Mouse (Mus musculus) heart, adult 2 months (tissue): ENCODE results near the gene Ylpm1.

Experiments
- CTCF ChIP-seq: fragments of 200-600 bp; IDR thresholded peaks from 2 replicates; pipeline ENCODE4 v1.8.1; 2022; ENCODE audit warnings: antibody characterized with exemption, mild to moderate bottlenecking, moderate library complexity
- EP300 ChIP-seq: fragments of 200-500 bp; IDR thresholded peaks from 2 replicates; pipeline ENCODE4 v1.6.1; 2011; ENCODE audit warnings: low read depth, low read length, control low read depth; ENCODE audit not compliant: insufficient read depth
- POLR2A ChIP-seq: fragments of 200-500 bp; IDR thresholded peaks from 2 replicates; pipeline ENCODE4 v1.6.1; 2011; ENCODE audit warnings: mild to moderate bottlenecking, low read depth, low read length, control low read depth; ENCODE audit not compliant: insufficient read depth

DNA sequence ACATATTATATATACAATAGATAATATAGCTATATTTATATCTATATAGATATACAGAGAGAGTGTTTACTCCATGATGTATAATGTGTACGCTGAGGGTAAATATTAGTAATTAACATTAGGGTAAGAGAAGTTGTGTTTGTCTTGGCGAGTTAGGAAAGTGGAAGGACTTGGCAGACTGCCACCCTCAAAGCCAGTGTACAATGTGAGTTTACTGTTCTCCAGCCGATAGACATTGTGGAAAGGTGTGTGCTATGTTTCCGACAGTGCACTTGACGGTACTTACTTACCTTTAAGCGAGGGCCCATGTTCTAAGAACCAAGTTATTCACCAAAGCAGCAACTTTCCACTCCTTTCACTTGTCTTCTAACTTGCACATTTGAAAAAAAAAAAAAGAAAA lies 45.4 kb upstream of the Ylpm1 start:
- no peak for TF ChIP-seq CTCF
- TF ChIP-seq POLR2A: no peak
- TF ChIP-seq EP300: no peak
